Mouse (Mus musculus) thymus, postnatal 14 days (tissue): Measurements from ENCODE around the gene Pcnx4.
A peak's percentile ranks its signal among the peaks of the same experiment; 100 is the strongest.

Source experiments
- DNase-seq: peaks from one replicate; pipeline ENCODE4 v3.0.0; 2021

Gene Pcnx4

GRCm38 (mm10) chr12:72536021-72536597, at the start of gene Pcnx4:
Pcnx4 (plus strand) TSS chr12:72536383.
- DNase-seq: peak; percentile 96

- DNase-seq: no peak
These were observed 48.7 kb upstream of the Pcnx4 start for GRCm38 (mm10) chr12:72487498-72487897.

GRCm38 (mm10) chr12:72489995-72490394, 46.2 kb upstream of the Pcnx4 start:
- no peak for DNase-seq

GRCm38 (mm10) chr12:72491063-72491719, 45.0 kb upstream of the Pcnx4 start:
- DNase-seq: no peak

- DNase-seq: no peak
These were observed 39.1 kb upstream of the Pcnx4 start for GRCm38 (mm10) chr12:72496866-72497600.

- no peak for DNase-seq
These were observed 26.6 kb upstream of the Pcnx4 start for GRCm38 (mm10) chr12:72509606-72510005.

GRCm38 (mm10) chr12:72515446-72515845, 20.7 kb upstream of the Pcnx4 start:
- no peak for DNase-seq

GRCm38 (mm10) chr12:72518114-72518728, 18.0 kb upstream of the Pcnx4 start:
- DNase-seq: no peak

- DNase-seq: no peak
These were observed 16.8 kb upstream of the Pcnx4 start for GRCm38 (mm10) chr12:72519352-72519751.

- no peak for DNase-seq
These were observed 16.3 kb upstream of the Pcnx4 start for GRCm38 (mm10) chr12:72519855-72520254.

GRCm38 (mm10) chr12:72520645-72521044, 15.5 kb upstream of the Pcnx4 start:
- peak; percentile 58 for DNase-seq

GRCm38 (mm10) chr12:72525588-72525987, 10.6 kb upstream of the Pcnx4 start:
- DNase-seq: no peak

GRCm38 (mm10) chr12:72532303-72532702, 3.9 kb upstream of the Pcnx4 start:
- DNase-seq: no peak

- no peak for DNase-seq
These were observed 2.2 kb upstream of the Pcnx4 start for GRCm38 (mm10) chr12:72533986-72534385.

GRCm38 (mm10) chr12:72535599-72535998, 584 bp upstream of the Pcnx4 start:
- no peak for DNase-seq

- no peak for DNase-seq
These were observed 2.4 kb downstream of the Pcnx4 start for GRCm38 (mm10) chr12:72538571-72538970.

GRCm38 (mm10) chr12:72554347-72554746, 18.2 kb downstream of the Pcnx4 start:
- DNase-seq: no peak

GRCm38 (mm10) chr12:72564281-72564795, 28.2 kb downstream of the Pcnx4 start:
- no peak for DNase-seq

GRCm38 (mm10) chr12:72582021-72582420, 45.8 kb downstream of the Pcnx4 start:
- DNase-seq: no peak

- no peak for DNase-seq
These were observed 46.9 kb downstream of the Pcnx4 start for GRCm38 (mm10) chr12:72583099-72583498.

- no peak for DNase-seq
These were observed 49.2 kb downstream of the Pcnx4 start for GRCm38 (mm10) chr12:72585339-72585738.

- DNase-seq: no peak
These were observed 56.8 kb downstream of the Pcnx4 start for GRCm38 (mm10) chr12:72592991-72593390.

GRCm38 (mm10) chr12:72594001-72594400, 57.8 kb downstream of the Pcnx4 start:
- no peak for DNase-seq
